Mouse (Mus musculus): Measurements from ENCODE around the gene Gm17019. TPM values are rescaled to one million over a fixed set of nuclear protein-coding genes. Genes with fewer than 3 reads are reported as not detected.
"Not testable (repeated sequence)": the region's sequence is repeated elsewhere in the genome, so short reads cannot be mapped to it uniquely, and the experiment has no call there.

The Gm17019 gene
- not detected for total RNA-seq (2021)
- long read RNA-seq = 0 reads

- not testable (repeated sequence) for DNase-seq (ENCODE audit: low spot score in 2 of 2)
These were observed at the start of gene Gm17019 for GRCm38 (mm10) chr5:15032898-15033297. Gene Gm17019 (minus strand): TSS chr5:15032998.

GRCm38 (mm10) chr5:15062385-15062715, 29.6 kb upstream of the Gm17019 start:
- DNase-seq (ENCODE audit: low spot score in 2 of 2) = not testable (repeated sequence)

GRCm38 (mm10) chr5:15061638-15062384, 29.0 kb upstream of the Gm17019 start:
- not testable (repeated sequence) for DNase-seq (ENCODE audit: low spot score in 2 of 2)

- DNase-seq (ENCODE audit: low spot score in 2 of 2) = not testable (repeated sequence)
These were observed 21.6 kb upstream of the Gm17019 start for GRCm38 (mm10) chr5:15054151-15055025.

- not testable (repeated sequence) for DNase-seq (ENCODE audit: low spot score in 2 of 2)
These were observed 20.8 kb upstream of the Gm17019 start for GRCm38 (mm10) chr5:15053606-15053962.

- not testable (repeated sequence) for DNase-seq (ENCODE audit: low spot score in 2 of 2)
These were observed 20.3 kb upstream of the Gm17019 start for GRCm38 (mm10) chr5:15052945-15053605.

GRCm38 (mm10) chr5:15050807-15051206, 18.0 kb upstream of the Gm17019 start:
- not testable (repeated sequence) for DNase-seq (ENCODE audit: low spot score in 2 of 2)

GRCm38 (mm10) chr5:15044830-15045767, 12.3 kb upstream of the Gm17019 start:
- not testable (repeated sequence) for DNase-seq (ENCODE audit: low spot score in 2 of 2)

GRCm38 (mm10) chr5:15040784-15041183, 8.0 kb upstream of the Gm17019 start:
- DNase-seq (ENCODE audit: low spot score in 2 of 2) = not testable (repeated sequence)

- not testable (repeated sequence) for DNase-seq (ENCODE audit: low spot score in 2 of 2)
These were observed 7.2 kb upstream of the Gm17019 start for GRCm38 (mm10) chr5:15039984-15040383.

GRCm38 (mm10) chr5:15024316-15024715, 8.5 kb downstream of the Gm17019 start:
- not testable (repeated sequence) for DNase-seq (ENCODE audit: low spot score in 2 of 2)

GRCm38 (mm10) chr5:15020067-15020466, 12.7 kb downstream of the Gm17019 start:
- not testable (repeated sequence) for DNase-seq (ENCODE audit: low spot score in 2 of 2)

- DNase-seq (ENCODE audit: low spot score in 2 of 2) = not testable (repeated sequence)
These were observed 21.9 kb downstream of the Gm17019 start for GRCm38 (mm10) chr5:15010639-15011582.

GRCm38 (mm10) chr5:15006907-15007306, 25.9 kb downstream of the Gm17019 start:
- not testable (repeated sequence) for DNase-seq (ENCODE audit: low spot score in 2 of 2)

- not testable (repeated sequence) for DNase-seq (ENCODE audit: low spot score in 2 of 2)
These were observed 26.5 kb downstream of the Gm17019 start for GRCm38 (mm10) chr5:15006288-15006687.

- not testable (repeated sequence) for DNase-seq (ENCODE audit: low spot score in 2 of 2)
These were observed 27.2 kb downstream of the Gm17019 start for GRCm38 (mm10) chr5:15005584-15005983.

GRCm38 (mm10) chr5:15004569-15005562, 27.9 kb downstream of the Gm17019 start:
- not testable (repeated sequence) for DNase-seq (ENCODE audit: low spot score in 2 of 2)

GRCm38 (mm10) chr5:14998077-14998476, 34.7 kb downstream of the Gm17019 start:
- DNase-seq (ENCODE audit: low spot score in 2 of 2) = not testable (repeated sequence)
